Mouse (Mus musculus): ENCODE data around the gene Bcl11a.

Gene Bcl11a

DNA sequence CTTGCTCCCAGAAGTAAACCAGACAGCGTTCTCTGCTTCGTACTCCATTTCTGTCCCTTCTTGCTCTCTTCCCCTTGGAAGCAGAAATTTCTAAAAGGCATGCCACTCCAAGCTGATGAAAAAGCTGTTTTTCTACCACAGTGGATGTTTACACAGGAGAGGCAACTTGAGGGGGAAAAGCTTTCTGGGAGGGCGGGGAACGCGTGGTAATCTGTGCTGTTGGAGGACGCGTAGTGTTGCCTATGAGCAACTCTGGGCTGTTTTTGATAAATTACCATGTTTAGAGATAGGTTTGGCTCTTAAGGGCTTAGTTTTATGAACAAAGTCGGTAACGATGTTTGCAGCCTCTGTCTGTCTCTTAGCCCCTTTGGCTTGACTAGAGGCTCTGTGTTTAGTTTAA lies 17.4 kb downstream of the Bcl11a start:
- in situ Hi-C loops (cut with MboI; ENCODE audit: low pct_unique_long_range_greater_than_20kb in 1 of 2, low sequenced_read_pairs in 2 of 2, unreplicated experiment in 1 of 2) = no loop called here

- in situ Hi-C loops (cut with MboI; ENCODE audit: low pct_unique_long_range_greater_than_20kb in 1 of 2, low sequenced_read_pairs in 2 of 2, unreplicated experiment in 1 of 2) = no loop called here
These were observed 17.9 kb downstream of the Bcl11a start for GRCm38 (mm10) chr11:24095656-24096353.

DNA sequence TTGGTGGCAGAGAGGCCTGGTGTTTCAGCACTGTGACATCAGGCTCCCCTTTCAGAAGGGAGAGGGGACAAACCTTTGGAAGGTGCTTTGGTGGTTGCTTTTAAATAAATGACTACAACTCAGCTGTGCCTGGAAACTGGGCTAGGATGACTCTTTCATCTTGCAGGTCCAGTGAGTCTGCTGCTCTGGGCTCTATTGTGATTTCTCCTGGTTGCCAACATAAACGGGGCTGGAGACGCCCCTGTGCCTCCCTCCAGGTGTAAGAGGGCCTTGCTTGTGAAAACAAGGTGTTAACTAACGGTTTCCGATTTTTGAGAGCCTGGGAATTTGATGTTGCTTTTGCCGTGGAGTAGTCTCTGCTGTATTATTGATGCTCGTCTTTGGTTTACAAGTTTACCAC lies 18.6 kb downstream of the Bcl11a start:
- in situ Hi-C loops (cut with MboI; ENCODE audit: low pct_unique_long_range_greater_than_20kb in 1 of 2, low sequenced_read_pairs in 2 of 2, unreplicated experiment in 1 of 2) = no loop called here

- in situ Hi-C loops (cut with MboI; ENCODE audit: low pct_unique_long_range_greater_than_20kb in 1 of 2, low sequenced_read_pairs in 2 of 2, unreplicated experiment in 1 of 2) = no loop called here
These were observed 19.2 kb downstream of the Bcl11a start for GRCm38 (mm10) chr11:24097026-24097425.

GRCm38 (mm10) chr11:24098069-24098468 lies 20.2 kb downstream of the Bcl11a start:
- in situ Hi-C loops (cut with MboI; ENCODE audit: low pct_unique_long_range_greater_than_20kb in 1 of 2, low sequenced_read_pairs in 2 of 2, unreplicated experiment in 1 of 2) = no loop called here

DNA sequence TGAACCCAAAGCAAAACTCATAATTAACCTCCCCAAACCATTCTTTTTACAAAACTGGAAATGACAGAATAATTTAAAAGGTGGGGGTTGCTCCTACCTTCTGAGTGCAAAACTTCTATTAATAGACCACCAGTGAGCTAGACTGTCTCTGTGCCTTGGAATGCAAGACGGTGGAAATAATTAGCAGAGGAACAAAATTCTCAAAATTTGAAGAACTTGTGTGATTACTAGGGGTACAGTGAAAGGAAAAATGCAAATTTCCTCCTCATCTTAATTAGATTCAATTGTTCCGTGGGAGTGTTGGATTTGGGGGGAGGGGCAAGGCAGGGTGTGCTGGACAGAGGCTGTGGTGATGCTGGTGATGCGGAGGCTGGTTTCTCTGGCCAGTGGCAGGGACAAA lies 20.8 kb downstream of the Bcl11a start:
- in situ Hi-C loops (cut with MboI; ENCODE audit: low pct_unique_long_range_greater_than_20kb in 1 of 2, low sequenced_read_pairs in 2 of 2, unreplicated experiment in 1 of 2) = no loop called here

- in situ Hi-C loops (cut with MboI; ENCODE audit: low pct_unique_long_range_greater_than_20kb in 1 of 2, low sequenced_read_pairs in 2 of 2, unreplicated experiment in 1 of 2) = no loop called here
These were observed 21.4 kb downstream of the Bcl11a start for GRCm38 (mm10) chr11:24099215-24099614.

DNA sequence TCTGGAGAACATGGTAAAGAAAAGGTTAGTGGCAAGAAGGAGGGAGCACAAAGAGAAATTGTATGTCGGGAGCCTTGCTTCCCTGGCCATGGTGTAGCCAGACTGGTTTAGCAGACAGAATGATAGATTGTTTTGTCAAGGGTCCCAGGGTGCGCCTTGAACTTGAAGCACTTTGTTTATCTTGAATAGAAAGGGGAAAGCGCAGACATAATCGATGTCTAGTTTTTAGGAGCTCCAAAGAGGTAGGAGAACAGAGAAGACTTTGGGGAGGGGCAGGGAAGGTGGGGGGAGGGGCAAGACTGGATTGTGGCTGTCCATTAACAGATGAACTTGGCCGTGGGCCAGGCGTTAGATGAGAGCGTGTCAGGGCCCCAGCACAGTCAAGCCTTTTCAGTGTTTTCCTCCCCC lies 22.0 kb downstream of the Bcl11a start:
- in situ Hi-C loops (cut with MboI; ENCODE audit: low pct_unique_long_range_greater_than_20kb in 1 of 2, low sequenced_read_pairs in 2 of 2, unreplicated experiment in 1 of 2) = no loop called here

DNA sequence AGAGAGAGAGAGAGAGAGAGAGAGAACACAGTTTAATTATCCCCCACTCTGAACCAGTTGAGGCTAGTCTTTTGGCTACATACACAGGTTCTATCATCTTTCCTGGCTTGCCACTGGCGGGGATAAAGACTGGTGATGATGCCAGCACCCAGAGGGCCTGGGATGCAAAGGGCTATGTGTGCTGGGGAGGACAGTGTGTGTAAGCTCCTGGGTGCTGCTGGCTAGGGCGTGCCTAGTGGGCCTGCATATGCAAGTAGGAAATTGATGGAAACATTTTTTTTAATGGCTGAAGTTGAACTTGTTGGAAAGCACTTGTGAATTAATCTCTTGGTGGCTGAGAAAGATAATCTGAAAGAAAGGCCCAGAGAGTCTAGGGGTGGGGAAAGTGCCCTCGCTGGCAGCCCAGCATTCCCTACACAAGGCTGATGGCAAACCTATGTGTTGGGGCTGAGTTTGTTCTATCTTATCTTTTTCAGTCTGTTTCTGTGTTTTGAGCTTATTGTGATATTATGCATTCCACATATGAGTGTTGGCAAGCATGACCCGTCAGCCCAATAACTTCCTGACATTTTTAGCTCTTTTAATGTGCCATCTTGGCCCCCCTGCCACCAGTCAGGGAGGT lies 22.7 kb downstream of the Bcl11a start:
- in situ Hi-C loops (cut with MboI; ENCODE audit: low pct_unique_long_range_greater_than_20kb in 1 of 2, low sequenced_read_pairs in 2 of 2, unreplicated experiment in 1 of 2) = no loop called here

DNA sequence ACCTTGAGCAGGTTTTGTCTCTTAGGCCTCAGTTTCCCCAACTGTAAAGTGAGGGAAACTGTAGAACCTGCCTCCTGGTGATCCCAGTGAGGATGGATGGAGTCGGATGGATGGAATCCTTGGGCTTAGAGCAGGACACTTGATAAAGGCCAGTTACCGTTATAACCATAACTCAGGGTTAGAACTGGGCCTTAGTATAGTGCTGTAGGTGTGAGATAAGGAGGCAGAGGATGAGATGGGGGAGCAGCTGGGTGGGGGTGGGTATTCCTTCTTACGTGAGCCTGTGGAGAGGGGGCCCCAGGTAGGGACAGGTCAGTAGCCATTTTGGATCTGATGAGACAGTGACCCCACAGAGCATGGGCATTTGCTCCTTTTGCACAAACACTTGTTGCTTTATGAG lies 23.8 kb downstream of the Bcl11a start:
- in situ Hi-C loops (cut with MboI; ENCODE audit: low pct_unique_long_range_greater_than_20kb in 1 of 2, low sequenced_read_pairs in 2 of 2, unreplicated experiment in 1 of 2) = no loop called here

DNA sequence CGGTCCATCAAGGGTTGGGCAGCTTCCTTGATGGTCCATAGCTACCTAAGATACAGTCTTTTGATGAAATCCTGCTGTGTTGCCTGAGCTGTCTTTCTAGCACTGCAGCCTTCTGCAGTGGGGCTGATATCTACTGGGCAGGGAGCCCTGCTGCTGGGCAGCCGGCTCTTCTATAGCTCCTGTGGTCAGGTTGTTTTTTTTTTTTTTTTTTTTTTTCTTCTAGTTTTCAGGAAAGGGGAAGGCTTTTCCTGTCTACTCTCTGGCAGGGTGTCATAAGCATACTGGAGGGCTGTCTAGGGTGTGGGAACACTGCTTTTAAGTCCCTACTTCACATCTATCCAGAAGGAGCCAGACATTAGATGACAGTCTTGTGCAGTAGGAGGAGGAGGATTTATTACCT lies 24.5 kb downstream of the Bcl11a start:
- in situ Hi-C loops (cut with MboI; ENCODE audit: low pct_unique_long_range_greater_than_20kb in 1 of 2, low sequenced_read_pairs in 2 of 2, unreplicated experiment in 1 of 2) = no loop called here

DNA sequence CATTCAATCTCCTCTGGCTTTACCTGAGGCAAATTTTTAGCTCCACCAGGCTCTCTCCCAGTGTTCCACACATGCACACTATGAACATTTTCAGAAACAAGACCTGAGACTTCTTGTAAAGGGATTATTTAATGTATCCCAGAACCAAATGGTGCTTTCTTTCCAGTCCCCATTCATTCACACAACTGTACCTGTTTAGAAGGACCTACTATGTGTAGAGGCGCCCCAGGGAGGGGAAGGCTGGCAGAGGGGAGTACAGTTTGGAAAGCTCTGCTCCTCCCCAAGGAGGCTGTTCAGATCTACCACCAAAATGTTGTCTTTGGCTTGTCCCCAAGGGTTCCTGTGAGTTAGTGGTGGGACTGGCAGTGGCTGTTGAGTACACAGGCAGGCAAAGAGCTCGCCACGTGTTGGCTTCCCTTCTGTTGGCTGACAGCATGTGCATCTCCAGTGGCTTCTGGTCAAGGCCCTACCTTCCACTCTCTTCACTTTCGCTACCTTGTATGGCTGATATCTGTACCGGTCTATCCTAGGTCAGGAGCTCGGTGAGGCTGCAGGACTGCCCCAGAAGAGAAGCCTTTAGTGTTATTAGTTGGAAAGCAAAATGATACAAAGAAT lies 25.4 kb downstream of the Bcl11a start:
- in situ Hi-C loops (cut with MboI; ENCODE audit: low pct_unique_long_range_greater_than_20kb in 1 of 2, low sequenced_read_pairs in 2 of 2, unreplicated experiment in 1 of 2) = no loop called here

DNA sequence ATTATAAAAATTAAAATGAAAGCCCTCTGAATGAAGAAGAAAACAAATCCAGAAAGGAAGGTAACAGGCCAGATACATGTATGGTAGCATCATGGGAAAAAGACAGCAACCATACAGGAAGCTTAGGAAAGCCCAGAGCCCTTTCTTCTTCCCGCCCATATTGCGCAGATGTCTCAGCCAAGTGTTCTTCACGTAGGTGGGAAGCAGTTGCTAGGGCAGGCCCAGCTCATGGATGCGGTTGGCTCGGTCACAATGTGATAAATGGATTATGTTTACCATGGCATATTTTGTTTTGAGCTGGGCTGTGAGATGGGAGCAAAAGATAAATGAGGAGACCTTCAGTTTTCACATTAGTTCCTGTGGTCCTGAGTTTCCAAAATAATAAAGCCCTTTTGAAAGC lies 29.6 kb downstream of the Bcl11a start:
- in situ Hi-C loops (cut with MboI; ENCODE audit: low pct_unique_long_range_greater_than_20kb in 1 of 2, low sequenced_read_pairs in 2 of 2, unreplicated experiment in 1 of 2) = no loop called here

DNA sequence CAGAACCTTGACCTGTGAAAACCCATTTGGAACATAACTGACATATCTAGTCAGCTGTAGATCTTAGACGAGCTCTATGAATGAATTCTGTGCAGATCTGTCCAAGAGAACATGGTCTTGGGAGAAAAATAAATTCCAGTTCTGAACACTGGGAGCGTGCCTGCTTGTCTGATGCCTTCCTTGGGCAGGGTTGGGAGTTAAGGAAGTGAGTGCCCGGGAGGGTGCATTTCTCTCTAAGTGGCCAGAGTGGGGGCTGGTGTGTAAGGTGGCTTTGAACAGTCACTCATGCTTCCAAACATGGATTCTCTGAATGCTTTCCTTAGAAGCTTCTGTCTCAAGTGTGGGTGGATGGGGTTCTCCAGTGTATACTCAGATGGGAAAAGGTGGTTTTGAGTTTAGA lies 31.1 kb downstream of the Bcl11a start:
- in situ Hi-C loops (cut with MboI; ENCODE audit: low pct_unique_long_range_greater_than_20kb in 1 of 2, low sequenced_read_pairs in 2 of 2, unreplicated experiment in 1 of 2) = no loop called here

GRCm38 (mm10) chr11:24109388-24109787 lies 31.5 kb downstream of the Bcl11a start:
- in situ Hi-C loops (cut with MboI; ENCODE audit: low pct_unique_long_range_greater_than_20kb in 1 of 2, low sequenced_read_pairs in 2 of 2, unreplicated experiment in 1 of 2) = no loop called here

GRCm38 (mm10) chr11:24110113-24110512 lies 32.3 kb downstream of the Bcl11a start:
- in situ Hi-C loops (cut with MboI; ENCODE audit: low pct_unique_long_range_greater_than_20kb in 1 of 2, low sequenced_read_pairs in 2 of 2, unreplicated experiment in 1 of 2) = no loop called here

- in situ Hi-C loops (cut with MboI; ENCODE audit: low pct_unique_long_range_greater_than_20kb in 1 of 2, low sequenced_read_pairs in 2 of 2, unreplicated experiment in 1 of 2) = no loop called here
These were observed 33.9 kb downstream of the Bcl11a start for GRCm38 (mm10) chr11:24111720-24112119.

GRCm38 (mm10) chr11:24115017-24115752 lies 37.3 kb downstream of the Bcl11a start:
- in situ Hi-C loops (cut with MboI; ENCODE audit: low pct_unique_long_range_greater_than_20kb in 1 of 2, low sequenced_read_pairs in 2 of 2, unreplicated experiment in 1 of 2) = no loop called here

GRCm38 (mm10) chr11:24116041-24116440 lies 38.2 kb downstream of the Bcl11a start:
- in situ Hi-C loops (cut with MboI; ENCODE audit: low pct_unique_long_range_greater_than_20kb in 1 of 2, low sequenced_read_pairs in 2 of 2, unreplicated experiment in 1 of 2) = no loop called here

All from mouse embryonic stem cell (cell line).